Mouse (Mus musculus) 416B (cell line): ENCODE measurements around the gene Myl6b.
"Not testable (repeated sequence)": the region's sequence is repeated elsewhere in the genome, so short reads cannot be mapped to it uniquely, and the experiment has no call there.

Experiments
- DNase-seq: peaks from one replicate; pipeline ENCODE4 v3.0.0; 2011; ENCODE audit warnings: low read depth

Myl6b gene

DNA sequence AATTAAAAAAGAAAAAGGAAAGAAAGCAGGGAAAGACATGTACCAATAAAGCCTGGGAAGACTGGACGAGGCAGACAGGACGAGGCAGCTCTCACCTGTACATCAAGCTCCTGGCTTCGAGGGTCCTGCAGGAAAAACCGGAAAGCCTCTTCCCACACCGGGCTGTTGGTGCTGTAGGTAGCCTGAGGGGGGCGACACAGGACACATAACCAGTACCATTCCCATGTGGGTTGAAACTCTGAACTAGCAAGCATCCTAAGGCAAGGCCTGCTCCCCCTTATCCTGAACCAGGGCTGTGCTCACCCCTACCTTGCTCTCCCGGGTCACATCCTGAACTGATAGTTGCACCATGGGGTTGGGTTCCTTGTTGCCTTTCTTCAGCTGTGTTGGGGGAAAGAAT is 20.3 kb upstream of the Myl6b start:
- peak; percentile 66 for DNase-seq

DNA sequence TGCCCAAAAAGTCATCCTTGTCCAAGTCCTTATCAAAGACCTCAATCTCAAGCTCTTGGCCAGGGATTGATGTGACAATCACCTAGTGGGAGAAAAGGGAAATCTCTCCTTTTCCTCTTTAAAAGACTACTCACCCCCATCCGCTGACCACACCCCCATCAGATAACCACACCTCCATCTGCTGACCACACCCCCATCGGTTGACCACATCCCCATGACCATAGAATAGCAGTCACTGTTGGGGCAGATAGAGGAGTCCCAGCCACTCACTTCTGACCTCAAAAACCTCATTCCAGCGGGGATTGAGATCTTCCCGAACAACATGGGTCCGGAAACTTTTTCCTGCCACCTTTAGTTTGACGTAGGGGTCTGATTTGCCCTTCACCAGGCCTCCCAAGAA is 18.2 kb upstream of the Myl6b start:
- peak; percentile 94 for DNase-seq

DNA sequence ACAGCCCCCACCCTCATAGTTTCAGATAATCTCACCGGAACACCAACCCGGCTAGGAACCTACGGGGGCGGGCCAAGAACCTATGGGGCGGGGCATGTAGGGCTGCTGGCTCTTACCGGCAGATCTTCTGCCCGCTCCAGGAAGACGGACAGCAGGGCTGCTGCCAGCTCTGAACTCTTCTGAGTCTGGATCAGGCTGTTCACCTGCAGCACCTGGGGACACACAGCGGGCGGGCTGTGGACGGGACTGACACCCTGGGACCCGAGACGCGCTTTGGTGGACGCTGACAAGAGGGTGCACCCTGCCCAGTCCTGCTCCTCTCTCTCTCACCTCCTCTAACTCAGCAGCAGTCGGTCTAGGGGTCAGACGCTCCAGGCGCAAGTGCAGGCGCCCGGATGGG is 17.5 kb upstream of the Myl6b start:
- no peak for DNase-seq

DNA sequence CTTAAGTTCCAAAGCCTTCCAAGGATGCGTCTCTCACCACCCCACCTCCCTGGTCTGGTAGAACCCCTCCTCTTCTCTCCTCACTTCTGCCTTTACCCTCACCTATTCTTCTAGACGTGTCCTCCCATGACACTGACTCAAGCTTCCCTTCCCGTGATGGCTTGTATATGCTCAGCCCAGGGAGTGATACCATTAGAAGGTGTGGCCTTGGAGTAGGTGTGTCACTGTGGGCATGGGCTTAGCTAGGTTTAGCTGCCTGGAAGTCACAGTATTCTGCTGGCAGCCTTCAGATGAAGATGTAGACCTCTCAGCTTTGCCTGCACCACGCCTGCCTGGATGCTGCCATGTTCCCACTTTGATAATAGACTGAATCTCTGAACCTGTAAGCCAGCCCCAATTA is 16.6 kb upstream of the Myl6b start:
- DNase-seq = no peak

DNA sequence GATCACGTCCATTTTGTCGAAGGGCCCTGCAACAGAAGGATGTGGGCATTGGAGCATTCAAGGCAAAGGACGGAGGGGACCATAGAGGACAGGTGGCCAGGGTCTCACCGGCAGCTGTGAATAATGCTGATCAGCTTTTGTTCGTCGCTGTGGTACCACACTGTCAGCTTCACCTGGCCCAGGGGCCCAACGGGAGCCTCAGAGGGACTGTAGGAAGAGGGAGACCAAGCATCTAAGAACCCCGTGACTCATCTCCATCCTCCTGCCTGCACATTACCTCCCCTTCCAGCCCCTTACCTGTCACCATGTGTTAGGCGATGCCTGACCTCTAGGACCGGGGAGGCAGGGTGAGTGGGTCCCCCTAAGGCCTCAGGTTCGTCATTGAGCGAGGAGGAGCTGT is 13.3 kb upstream of the Myl6b start:
- DNase-seq = no peak

DNA sequence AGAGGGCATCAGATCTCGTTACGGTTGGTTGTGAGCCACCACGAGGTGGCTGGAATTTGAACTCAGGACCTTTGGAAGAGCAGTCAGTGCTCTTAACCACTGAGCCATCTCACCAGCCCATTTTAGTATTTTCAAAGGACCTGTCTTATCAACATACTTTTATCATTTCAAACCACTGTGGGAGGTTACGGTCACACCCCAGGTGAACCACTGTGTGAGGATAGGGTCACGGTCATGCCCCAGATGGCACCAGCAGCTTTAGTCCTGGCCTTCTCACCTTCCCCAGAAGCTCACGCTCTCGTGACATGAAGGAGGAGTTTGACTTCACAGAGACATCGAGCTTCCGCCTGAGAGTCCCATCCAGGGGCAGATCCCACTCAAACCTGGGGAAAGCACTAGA is 12.7 kb upstream of the Myl6b start:
- DNase-seq = no peak

DNA sequence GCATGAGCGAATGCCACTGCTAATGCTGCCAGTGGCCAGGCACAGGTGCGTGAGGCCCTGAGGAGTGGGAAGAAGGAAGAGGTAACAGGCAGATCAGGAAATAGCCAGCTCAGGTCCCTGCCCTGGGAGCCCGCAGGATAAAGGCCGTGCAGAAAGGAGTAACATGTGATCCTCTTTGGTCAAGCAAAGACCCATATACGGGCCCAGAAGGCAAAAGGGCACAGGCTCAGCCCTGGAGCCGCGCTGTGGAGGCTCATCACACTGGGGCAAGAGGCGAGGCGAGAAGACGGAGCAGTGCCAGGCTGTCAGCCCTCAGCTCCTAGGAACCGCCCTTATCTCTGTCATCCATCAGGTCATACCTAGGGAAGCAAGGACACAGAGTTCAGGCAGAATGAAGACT is 11.8 kb upstream of the Myl6b start:
- no peak for DNase-seq

DNA sequence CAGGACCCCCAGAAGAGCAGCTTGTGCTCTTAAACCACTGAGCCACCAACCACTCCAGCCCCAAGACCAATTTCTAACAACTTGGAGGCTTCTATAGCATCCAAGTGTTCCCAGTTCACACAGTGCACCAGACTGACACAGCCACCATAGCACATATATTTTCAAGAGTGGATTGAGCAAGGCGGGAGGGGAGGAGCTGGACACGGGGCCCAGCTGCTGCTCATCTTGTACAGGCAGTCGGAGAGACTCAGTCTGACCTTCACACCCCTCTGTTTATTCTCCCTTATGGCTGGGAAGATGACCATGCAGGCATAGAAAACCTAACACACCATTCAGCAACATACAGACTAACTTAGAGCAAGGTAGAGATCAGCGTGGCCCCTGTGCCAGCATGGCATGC is 11.3 kb upstream of the Myl6b start:
- DNase-seq = no peak

DNA sequence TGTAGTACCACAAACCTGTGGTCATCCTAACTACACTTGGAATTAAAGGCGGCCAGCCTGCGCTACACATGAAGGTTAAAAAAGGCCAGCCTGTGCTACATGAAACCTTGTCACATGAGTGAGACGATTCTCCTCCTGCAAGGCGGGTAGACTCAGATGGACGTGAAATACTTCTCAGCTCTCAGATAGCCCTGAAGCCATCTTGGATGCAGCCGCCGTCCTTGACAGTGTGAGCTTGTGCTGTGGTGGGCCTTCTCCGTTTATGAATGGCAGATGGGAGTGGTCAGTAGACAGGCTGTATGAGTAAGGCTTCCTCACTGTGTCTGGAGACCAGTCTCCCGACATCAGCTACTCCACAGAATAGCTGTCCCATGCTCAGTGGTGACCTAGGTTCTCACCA is 10.7 kb upstream of the Myl6b start:
- no peak for DNase-seq

DNA sequence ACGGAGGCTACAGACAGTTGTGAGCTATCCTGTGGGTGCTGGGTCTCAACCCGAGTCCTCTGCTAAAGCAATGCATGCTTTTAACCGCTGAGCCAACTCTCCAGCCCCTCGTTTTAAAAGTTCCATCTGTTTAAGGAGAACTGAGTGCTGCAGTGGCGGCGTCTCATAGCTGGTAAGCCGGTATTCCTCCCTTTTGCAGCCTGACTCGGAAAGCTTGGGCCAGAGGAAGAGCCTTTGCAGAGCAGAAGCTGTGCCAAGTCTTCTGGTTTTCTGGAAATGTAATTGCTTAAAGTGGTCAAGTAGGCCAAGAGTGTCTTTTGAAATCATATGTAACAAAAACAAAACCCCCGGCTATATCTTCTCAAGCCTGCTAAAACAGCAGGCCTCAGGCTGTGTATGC is 9.8 kb upstream of the Myl6b start:
- DNase-seq = no peak

DNA sequence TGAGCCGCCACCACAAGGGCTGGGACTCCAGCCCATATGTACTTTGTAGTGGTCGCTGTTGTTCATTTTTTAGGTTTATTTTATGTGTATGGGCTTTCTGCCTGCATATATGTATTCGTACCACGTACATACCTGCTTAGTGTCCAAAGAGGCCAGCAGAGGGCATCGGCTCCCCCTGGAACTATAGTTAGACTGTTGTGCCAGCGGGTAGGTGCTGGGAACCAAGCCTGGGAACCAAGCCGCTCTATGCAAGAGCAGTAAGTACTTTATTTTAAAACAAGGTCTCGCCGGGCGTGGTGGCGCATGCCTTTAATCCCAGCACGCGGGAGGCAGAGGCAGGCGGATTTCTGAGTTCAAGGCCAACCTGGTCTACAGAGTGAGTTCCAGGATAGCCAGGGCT is 7.5 kb upstream of the Myl6b start:
- no peak for DNase-seq

DNA sequence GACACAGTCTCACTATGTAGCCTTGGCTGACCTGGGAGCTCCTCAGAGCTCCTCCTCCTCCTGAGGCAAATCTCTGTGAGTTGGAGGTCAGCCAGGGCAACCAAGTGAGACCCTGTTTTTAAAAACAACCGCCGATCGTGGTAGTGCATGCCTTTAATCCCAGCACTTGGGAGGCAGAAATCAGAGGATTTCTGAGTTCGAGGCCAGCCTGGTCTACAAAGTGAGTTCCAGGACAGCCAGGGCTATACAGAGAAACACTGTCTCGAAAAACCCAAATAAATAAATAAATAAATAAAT is 6.8 kb upstream of the Myl6b start:
- not testable (repeated sequence) for DNase-seq

DNA sequence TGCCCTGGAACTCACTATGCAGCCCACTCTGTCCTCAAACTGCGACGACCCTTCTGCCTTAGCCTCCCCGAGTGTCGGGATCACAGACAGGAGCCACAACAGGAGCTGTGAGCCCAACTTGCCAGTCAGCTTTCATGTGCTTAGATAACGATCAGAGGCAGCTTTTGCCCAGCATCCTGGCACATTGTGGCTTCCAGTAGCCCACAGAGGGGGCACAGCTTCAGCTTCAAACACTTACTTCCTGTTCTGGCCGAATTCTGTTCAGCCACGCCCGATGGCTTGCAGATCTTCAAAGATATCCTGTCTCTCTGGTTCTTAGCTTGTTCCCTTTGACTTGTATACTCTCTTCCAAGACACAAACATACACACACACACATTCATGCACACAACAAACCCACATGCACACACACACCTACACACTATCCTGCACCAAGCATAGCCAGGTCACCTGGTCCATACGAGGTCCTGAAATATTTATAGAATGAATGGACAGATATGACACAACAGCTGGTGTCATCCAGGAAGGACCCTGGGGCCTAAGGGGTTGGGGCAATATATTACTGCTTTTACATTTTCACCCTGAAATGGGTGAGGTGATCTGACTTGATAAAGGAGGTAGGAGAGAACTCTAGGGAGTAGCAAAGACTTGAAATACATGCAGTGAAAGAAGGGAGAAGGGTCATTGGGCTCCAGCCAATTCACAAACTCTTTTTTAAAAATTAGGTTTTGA is 6.3 kb upstream of the Myl6b start:
- DNase-seq = peak; percentile 98

DNA sequence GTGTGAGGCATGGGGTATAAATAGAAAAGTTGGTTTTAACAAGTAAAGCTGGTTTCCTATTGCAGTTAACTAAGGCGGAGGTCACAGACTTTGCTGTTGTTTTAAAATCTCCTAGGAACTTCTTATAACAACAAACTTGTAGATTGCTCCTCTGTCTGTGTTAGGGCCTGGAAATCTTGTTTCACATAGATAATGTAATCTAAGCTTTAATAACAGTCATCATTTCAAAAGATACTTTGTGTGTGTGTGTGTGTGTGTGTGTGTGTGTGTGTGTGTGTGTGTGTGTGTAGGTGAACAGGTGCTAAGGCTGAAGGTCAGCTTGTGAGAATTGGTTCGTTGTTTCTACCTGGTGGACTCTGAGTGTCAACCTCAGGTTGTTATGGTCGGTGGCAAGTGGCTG is 5.5 kb upstream of the Myl6b start:
- peak; percentile 41 for DNase-seq

DNA sequence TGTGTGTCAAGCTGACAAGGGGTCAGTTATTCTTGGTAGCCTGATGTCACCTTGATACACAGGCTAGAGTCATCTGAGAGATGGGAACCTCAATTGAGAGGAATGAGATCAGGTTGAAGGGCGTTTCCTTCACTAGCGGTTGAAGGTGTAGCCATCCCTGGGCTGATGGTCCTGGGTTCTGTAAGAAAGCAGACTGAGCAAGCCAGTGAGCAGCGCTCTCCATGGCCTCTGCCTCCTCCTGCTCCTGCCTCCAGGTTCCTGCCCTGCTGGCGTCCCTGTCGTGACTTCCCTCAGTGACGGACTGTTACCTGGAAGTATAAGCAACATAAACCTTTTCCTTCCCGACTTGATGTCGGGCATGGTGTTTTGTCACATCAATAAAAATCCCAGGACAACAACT is 5.0 kb upstream of the Myl6b start:
- DNase-seq = no peak

DNA sequence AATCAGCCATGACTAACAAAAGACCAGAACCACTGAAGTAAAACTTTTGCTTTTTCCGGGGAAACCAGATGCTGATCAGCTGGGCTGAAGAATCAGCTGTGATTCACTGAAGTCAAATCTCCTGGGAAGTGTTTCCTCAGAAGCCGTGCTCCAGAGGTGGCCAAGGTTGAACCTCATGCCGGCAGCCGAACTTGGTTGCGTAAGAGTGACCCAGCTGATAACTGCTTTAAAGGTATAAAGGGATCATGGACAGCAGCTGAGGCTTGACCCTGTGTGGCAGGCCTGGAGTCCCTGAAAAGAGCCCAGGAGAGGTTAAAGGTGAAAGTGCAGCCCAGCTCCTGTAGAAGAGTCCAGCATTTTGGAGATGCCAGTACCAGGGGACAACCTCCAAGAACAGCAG is 3.9 kb upstream of the Myl6b start:
- DNase-seq = peak; percentile 40

DNA sequence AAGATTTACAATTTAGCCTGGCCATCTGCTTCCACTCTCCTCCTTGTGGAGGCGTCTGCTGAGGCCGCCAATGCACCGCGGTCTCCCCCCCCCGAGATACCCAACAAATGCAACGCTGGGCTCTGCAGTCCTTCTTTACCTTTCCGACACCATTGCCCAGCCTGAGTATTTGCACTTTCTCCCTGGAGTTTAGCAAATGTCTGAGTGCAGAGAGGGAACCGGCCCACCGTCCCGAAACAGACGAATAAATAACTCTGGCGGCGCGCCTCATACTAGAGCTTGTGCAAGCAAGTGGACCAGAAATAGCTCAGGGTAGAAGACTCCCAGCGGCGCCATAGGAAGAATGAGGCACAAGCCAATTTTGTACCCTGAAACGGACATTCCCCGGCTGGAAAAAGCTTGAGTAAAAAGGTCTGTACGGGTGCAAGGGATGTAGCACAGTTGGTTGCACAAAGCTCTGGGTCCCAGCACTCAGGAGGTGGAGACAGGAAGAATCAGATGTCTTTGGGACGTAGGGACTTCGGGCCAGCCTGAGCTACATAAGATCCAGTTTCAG is 709 bp upstream of the Myl6b start:
- peak; percentile 84 for DNase-seq

DNA sequence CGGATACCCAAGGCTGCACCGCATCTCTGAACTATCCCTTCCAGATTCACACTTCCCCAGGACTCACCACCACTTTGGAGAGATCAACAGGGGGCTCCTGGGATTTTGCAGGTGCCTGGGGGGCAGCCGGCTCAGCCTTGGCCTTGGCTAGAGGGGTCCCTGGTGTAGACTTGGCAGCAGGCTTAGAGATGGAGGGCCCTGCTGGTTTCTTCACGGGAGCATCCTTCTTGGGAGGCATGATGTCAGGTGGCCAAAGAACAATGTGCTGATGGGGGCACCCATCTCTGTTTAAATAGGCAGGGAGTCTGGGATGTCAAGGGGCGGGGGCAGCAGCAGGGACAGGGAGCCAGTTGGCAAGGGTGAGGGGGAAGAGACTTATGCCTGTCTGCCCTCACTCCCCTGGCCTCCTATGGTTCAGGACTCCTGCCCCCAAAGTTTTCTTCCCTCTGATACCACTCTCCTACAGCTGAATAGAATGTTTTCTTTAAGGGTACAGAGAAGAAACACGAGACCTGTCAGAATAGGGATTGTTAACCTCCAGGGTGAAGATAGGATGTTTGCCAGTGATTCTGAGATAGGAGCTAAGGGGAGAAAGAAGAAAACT is 1.2 kb downstream of the Myl6b start:
- no peak for DNase-seq

DNA sequence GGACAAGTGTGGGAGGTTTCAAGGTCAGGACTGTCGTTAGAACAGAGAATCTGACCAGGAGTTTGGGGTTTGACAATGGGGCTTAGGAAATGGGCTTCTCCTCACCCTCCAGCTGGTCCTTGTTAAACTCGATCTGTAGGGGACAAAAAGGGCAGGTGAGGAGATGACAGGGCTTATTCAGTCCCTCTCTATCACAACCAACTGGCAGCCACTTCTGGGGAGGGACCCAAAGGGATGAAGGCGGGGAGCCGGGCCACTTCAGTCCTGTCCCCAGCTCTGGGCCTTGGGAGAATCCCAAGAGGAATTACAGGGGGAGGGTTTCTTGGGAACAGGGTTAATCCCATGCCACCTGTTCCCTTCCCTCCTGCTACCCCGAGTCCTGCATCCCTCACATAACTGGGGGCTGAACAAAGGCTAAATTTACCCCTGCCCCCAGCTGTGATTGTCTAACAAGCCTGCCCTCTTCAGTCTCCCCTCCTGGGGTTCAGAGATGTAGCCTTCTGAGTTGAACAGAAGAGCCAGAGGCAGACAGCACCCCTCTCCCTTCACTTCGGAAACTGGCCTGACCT is 1.9 kb downstream of the Myl6b start:
- DNase-seq = no peak

DNA sequence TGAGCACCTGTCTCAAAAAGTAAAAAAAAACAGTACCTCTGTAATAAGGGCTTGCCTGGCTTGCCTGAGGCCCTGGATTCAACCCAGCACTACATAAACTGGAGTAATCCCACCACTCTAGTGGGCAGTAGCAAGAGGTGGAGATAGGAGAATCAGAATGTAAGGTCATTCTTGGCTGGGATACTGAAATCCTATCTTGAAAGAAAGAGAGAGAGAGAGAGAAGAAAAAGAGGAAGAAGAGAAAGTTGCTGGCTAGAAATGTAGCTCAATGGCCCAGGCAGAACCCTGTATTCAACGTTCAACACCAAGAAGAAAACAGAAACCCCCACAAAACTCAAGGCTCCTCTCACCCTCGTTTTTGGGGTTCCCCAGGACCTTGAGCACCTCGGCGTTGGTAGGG is 2.6 kb downstream of the Myl6b start:
- no peak for DNase-seq

DNA sequence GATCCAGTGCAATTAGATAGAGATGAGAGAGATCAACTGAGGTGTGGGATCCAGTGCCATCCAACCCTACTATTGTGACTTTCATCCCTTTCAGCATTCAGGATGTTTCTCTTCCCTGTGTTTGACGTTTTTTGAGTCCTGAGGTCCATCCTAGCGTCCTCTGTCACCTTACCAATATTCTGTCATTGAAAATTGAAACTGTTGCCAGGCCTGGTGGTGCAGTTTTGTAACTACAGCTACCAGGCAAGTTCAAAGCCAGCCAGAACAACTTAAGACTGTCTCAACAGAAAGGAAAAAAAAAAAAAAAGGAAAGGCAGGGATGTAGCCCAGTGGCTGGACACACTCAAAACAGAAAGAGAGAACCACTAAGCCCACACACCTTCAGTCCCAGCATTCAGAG is 3.2 kb downstream of the Myl6b start:
- DNase-seq = peak; percentile 67

DNA sequence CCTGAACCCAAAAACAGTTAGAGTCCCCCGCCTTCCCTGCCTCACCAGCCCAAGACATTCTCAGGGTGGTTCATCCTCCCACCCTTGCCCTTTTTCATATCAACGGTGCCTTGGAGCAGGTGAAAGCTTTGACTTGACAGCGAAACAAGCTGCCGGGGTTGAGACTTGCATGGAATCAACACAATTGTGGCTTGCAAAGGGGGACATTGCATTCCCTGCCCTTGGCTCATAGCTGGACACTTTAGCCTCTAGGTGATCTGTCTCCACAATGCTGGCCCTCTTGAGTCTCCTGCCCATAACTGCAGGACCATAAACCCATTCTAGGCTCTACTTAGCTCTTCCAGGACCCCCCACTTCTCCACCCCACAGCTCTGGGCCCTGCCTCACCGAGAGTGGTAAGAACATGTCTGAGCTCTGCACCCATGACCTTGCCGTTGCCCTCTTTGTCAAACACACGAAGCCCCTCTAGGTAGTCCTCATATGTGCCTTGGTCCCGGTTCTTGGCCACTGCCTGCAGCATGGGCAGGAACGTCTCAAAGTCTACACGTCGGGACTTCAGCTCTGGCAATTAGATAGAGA is 3.7 kb downstream of the Myl6b start:
- DNase-seq = peak; percentile 55
